Mouse (Mus musculus): ENCODE data around the gene Nras. TPM values are rescaled to one million over a fixed set of nuclear protein-coding genes. Genes with fewer than 3 reads are reported as not detected.

Nras gene
- 94.2 and 103 TPM in 2 replicates for polyA plus RNA-seq (2014; fragmentation: Nextera tagmentation; extraction: Ambion mirVana)

DNA sequence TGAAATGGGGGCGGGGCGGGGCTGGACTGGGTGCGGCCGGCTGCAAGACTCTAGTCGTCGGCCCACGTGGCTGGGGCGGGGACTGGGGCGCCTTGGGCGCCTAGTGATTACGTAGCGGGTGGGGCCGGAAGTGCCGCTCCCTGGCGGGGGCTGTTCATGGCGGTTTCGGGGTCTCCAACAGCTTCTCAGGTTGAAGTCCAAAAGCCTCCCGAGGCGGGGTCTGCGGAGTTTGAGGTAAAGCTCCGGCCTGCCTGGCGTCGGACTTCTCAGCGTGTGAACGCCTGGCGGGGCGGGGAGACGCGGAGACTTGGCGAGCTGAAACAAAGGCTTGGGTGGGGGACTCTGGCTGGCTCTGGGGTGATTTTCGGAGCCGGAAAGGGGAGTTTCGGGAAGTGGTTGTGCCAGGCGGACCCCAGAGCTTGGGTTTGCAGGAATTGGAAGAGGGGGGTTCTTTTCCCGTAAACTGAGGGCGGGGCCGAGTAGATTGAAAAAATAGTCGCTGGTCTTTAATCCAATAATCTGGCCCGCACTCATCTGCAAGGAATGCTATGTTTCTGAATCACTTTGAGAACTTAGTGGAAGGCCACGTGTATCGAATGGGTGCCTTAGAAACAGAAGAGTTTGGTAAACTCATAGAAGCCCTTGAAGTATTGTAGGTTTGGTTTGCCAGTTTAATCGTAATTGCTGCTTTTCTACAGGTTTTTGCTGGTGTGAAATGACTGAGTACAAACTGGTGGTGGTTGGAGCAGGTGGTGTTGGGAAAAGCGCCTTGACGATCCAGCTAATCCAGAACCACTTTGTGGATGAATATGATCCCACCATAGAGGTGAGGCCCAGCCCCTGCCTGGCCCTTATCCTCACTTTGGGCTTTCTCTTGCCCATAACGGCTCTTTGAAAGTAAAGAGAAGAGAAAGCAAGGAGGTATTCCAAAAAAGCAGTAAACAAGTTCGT, at the start of gene Nras:
Gene Nras, plus strand, starts transcription at position 79 of the 951 bp plus-strand sequence.
- no peaks in the 10 kb centered on the region for H3K9me3 ChIP-seq (ENCODE audit: control insufficient read depth, low read length)
- peak within 1 kb of the TSS; percentile 90 for H3K9ac ChIP-seq (ENCODE audit: low read depth, low read length)
- H3K27me3 ChIP-seq (replicated peaks; ENCODE audit: control insufficient read depth, insufficient read depth, low read length): no peaks in the 10 kb centered on the region
- peak; percentile 98 for ATAC-seq (ENCODE audit: low read depth)
- 2% methylated on average over 44 of the region's 46 CpGs for WGBS
- peak within 1 kb of the TSS; percentile 99 for H3K27ac ChIP-seq (replicated peaks; ENCODE audit: low read depth, low read length)
- no peaks in the 10 kb centered on the region for H3K4me1 ChIP-seq (ENCODE audit: control insufficient read depth, insufficient read depth, low read length)
- peak within 1 kb of the TSS; percentile 77 for H3K4me3 ChIP-seq (ENCODE audit: low read depth, low read length)
- peak within 1 kb of the TSS; percentile 70 for H3K4me2 ChIP-seq (ENCODE audit: low read depth, low read length)
- H3K36me3 ChIP-seq (ENCODE audit: control insufficient read depth, insufficient read depth, low read length): peaks cover 76% of the 10 kb centered on the region
- peak; percentile 97 for DNase-seq (ENCODE audit: low spot score)

DNA sequence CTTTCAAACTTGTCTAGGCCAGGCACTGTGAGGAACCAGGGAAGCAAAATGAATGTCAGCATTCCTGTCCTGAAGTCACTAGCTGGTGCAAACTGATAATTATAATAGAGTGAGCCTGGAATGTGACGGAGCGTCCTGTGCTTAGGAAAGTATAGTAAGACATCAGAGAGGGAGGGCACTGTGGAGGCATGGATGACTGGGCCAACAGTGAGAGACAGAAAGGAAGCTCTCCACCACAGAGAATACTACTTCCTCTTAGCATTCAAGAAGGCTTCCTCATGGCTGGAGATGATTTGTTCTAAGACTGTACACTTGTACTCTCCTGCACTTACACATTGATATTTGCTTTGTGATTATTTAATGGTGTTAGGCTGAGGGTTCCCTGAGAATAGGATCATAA, 40.7 kb upstream of the Nras start:
- no peak for DNase-seq (ENCODE audit: low spot score)
- Histone ChIP-seq H3K9me3 (ENCODE audit: control insufficient read depth, low read length) (no peaks in the 10 kb centered on the region), H3K36me3 (ENCODE audit: control insufficient read depth, insufficient read depth, low read length) (no peaks in the 10 kb centered on the region), H3K4me2 (ENCODE audit: low read depth, low read length) (no peak overlapping the region), H3K4me3 (ENCODE audit: low read depth, low read length) (no peak overlapping the region), H3K27me3 (replicated peaks; ENCODE audit: control insufficient read depth, insufficient read depth, low read length) (no peaks in the 10 kb centered on the region), H3K4me1 (ENCODE audit: control insufficient read depth, insufficient read depth, low read length) (peaks cover 8% of the 10 kb centered on the region), H3K9ac (ENCODE audit: low read depth, low read length) (no peak overlapping the region), H3K27ac (replicated peaks; ENCODE audit: low read depth, low read length) (no peak overlapping the region)
- no peak for ATAC-seq (ENCODE audit: low read depth)
- WGBS: 60% methylated on average over 2 of the region's 2 CpGs

DNA sequence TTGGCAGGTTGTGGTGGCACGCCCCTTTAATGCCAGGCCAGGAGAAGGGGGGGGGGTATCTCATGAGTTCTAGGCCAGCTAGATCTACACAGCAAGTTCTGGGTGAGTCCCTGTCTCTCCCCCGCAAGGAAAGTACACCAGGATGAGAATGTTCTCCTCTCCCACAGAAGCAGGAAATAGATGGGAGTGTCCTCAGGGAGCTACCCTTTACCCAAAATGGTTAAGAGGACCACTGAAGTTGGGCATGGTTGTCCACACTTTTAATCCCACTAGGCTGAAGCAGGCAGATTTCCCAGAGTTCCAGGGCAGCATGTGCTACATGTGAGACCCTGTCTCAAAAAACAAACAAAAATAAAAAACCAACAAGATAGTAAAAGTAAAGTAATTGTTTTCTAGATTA, 38.6 kb upstream of the Nras start:
- ATAC-seq (ENCODE audit: low read depth): no peak
- Histone ChIP-seq H3K4me3 (ENCODE audit: low read depth, low read length) (peak overlapping the region; percentile 94; the same call in 1 of the 2 replicates), H3K4me2 (ENCODE audit: low read depth, low read length) (peak overlapping the region; percentile 81), H3K36me3 (ENCODE audit: control insufficient read depth, insufficient read depth, low read length) (no peaks in the 10 kb centered on the region), H3K9me3 (ENCODE audit: control insufficient read depth, low read length) (no peaks in the 10 kb centered on the region), H3K9ac (ENCODE audit: low read depth, low read length) (no peak overlapping the region), H3K27ac (replicated peaks; ENCODE audit: low read depth, low read length) (peak overlapping the region; percentile 98; the same call in 1 of the 2 replicates), H3K4me1 (ENCODE audit: control insufficient read depth, insufficient read depth, low read length) (peaks cover 11% of the 10 kb centered on the region), H3K27me3 (replicated peaks; ENCODE audit: control insufficient read depth, insufficient read depth, low read length) (no peaks in the 10 kb centered on the region)
- 93% methylated on average over 2 of the region's 2 CpGs for WGBS
- DNase-seq (ENCODE audit: low spot score): no peak

DNA sequence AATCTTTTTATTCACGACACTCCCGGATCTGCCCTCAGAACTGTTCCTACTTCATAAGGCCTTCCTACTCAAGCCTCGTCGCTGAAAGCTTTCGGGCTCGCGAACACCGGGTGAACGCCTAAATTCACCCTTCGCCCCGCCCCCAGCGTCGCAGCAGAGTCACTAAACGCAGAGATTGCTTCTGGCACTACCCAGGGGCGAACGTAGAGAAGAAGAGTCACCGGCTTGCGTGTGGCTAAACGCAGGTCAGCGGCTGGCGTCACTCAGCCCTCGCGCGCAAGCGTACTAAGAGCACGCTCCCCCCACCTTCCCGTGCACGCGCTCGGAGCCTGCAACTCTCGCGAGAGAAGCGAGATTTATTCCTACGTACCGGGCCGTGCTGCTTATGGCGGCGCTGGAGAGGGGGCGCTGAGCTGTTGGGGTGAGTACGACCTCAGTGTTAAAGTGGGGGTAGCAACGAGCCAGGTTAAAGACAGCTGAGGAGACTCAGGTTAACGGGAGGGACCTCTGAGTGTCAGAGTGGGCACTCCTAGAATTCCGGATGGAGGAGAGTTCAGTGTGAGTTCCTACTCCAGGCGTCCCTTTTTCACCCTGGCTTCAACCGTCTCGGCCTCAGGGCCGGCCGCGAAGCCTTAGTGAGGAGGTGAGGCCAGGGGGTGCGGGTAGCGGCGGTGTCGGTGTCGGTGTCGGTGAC, 37.7 kb upstream of the Nras start, which contains the start of gene Csde1:
Gene Csde1, plus strand, starts transcription at position 178 of the 694 bp plus-strand sequence.
- H3K9me3 ChIP-seq (ENCODE audit: control insufficient read depth, low read length): no peaks in the 10 kb centered on the region
- peaks cover 11% of the 10 kb centered on the region for H3K4me1 ChIP-seq (ENCODE audit: control insufficient read depth, insufficient read depth, low read length)
- H3K27ac ChIP-seq (replicated peaks; ENCODE audit: low read depth, low read length): peak within 1 kb of the TSS; percentile 98
- H3K4me2 ChIP-seq (ENCODE audit: low read depth, low read length): peak within 1 kb of the TSS; percentile 81
- ATAC-seq (ENCODE audit: low read depth) (peak; percentile 96), DNase-seq (ENCODE audit: low spot score) (peak; percentile 99)
- H3K36me3 ChIP-seq (ENCODE audit: control insufficient read depth, insufficient read depth, low read length): no peaks in the 10 kb centered on the region
- WGBS: under 1% methylated on average over 55 of the region's 55 CpGs
- peak within 1 kb of the TSS; percentile 94 for H3K4me3 ChIP-seq (ENCODE audit: low read depth, low read length)
- no peaks in the 10 kb centered on the region for H3K27me3 ChIP-seq (replicated peaks; ENCODE audit: control insufficient read depth, insufficient read depth, low read length)
- H3K9ac ChIP-seq (ENCODE audit: low read depth, low read length): peak within 1 kb of the TSS; percentile 99

DNA sequence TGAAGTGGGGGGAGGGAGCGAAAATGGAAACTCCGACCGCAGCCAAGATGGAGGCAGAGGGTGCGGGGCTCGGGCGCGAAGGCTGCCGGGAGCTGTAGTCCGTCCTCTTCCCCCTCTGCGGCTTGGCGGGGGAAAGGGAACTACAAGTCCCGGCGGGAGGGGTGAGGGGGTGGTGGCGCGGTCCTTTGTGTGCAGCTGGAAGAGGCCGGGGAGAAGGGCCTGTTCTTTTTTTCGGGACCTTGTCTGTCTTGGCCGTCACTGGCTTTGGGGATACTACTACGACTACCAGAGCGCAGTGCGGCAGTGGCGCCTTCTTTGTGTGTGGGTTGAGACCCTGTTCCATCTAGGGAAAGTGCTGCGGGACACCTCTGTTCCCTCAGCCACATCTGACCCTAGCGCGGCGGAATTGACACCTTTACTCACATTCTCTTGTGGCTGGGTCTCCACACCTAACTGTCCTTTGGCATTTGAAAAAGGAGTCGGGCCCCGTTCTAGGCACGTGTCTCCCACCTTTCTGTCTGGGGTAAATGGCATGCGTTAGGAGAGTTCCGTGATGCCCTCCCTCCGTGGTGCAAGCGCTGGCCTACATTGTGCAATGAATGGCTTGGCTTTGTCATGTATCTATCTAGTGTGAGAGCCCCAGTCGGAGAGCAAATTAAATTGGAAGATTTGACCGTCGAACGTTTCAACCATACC, 37.0 kb upstream of the Nras start:
- under 1% methylated on average over 24 of the region's 37 CpGs for WGBS
- H3K4me3 ChIP-seq (ENCODE audit: low read depth, low read length): peak overlapping the region; percentile 94
- peak; percentile 95 for ATAC-seq (ENCODE audit: low read depth)
- peak overlapping the region; percentile 99 for H3K9ac ChIP-seq (ENCODE audit: low read depth, low read length)
- peaks cover 11% of the 10 kb centered on the region for H3K4me1 ChIP-seq (ENCODE audit: control insufficient read depth, insufficient read depth, low read length)
- H3K27ac ChIP-seq (replicated peaks; ENCODE audit: low read depth, low read length): peak overlapping the region; percentile 98
- DNase-seq (ENCODE audit: low spot score): peak; percentile 97
- H3K36me3 ChIP-seq (ENCODE audit: control insufficient read depth, insufficient read depth, low read length): no peaks in the 10 kb centered on the region
- no peaks in the 10 kb centered on the region for H3K9me3 ChIP-seq (ENCODE audit: control insufficient read depth, low read length)
- no peaks in the 10 kb centered on the region for H3K27me3 ChIP-seq (replicated peaks; ENCODE audit: control insufficient read depth, insufficient read depth, low read length)
- peak overlapping the region; percentile 81 for H3K4me2 ChIP-seq (ENCODE audit: low read depth, low read length)

DNA sequence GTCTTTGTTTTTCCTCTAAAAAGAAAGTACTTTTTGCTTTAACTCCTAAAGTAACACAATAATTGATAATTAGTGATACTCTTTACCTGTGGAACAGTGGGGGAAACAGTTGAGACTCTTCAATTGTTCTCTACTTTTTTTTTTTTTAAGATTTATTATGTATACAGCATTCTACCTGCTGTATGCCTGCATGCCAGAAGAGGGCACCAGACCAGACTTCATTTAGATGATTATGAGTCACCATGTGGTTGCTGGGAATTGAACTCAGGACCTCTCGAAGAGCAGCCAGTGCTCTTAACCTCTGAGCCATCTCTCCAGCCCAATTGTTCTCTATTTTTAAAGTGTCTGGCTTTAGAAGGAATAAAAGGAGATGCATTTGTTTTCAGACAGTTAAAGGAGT, 31.9 kb upstream of the Nras start:
- WGBS: 81% methylated on average over 1 of the region's 1 CpGs
- ATAC-seq (ENCODE audit: low read depth) (no peak), DNase-seq (ENCODE audit: low spot score) (no peak)
- Histone ChIP-seq H3K9me3 (ENCODE audit: control insufficient read depth, low read length) (no peaks in the 10 kb centered on the region), H3K36me3 (ENCODE audit: control insufficient read depth, insufficient read depth, low read length) (peaks cover 39% of the 10 kb centered on the region), H3K4me2 (ENCODE audit: low read depth, low read length) (no peak overlapping the region), H3K4me1 (ENCODE audit: control insufficient read depth, insufficient read depth, low read length) (peaks cover 11% of the 10 kb centered on the region), H3K27me3 (replicated peaks; ENCODE audit: control insufficient read depth, insufficient read depth, low read length) (no peaks in the 10 kb centered on the region), H3K9ac (ENCODE audit: low read depth, low read length) (no peak overlapping the region), H3K4me3 (ENCODE audit: low read depth, low read length) (no peak overlapping the region), H3K27ac (replicated peaks; ENCODE audit: low read depth, low read length) (no peak overlapping the region)

DNA sequence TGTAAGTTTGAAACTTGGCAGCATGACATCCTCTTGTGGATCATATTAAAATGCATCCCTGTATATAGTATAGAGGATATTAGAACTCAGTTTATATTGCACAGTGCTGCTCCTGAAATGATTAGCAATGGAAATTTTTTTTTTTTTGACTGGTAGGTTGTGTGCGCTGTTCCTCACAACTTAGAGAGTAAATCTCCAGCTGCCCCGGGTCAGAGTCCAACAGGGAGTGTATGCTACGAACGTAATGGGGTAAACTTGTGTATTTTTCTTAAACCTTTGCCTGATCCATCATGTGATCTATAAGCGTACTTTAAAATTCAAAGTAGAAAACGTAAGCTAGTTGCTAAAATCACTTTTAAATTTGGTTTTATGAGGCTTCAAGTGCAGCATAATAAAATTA, 17.8 kb upstream of the Nras start:
- Histone ChIP-seq H3K4me1 (ENCODE audit: control insufficient read depth, insufficient read depth, low read length) (no peaks in the 10 kb centered on the region), H3K9ac (ENCODE audit: low read depth, low read length) (no peak overlapping the region), H3K27ac (replicated peaks; ENCODE audit: low read depth, low read length) (no peak overlapping the region), H3K4me2 (ENCODE audit: low read depth, low read length) (no peak overlapping the region), H3K36me3 (ENCODE audit: control insufficient read depth, insufficient read depth, low read length) (peaks cover 78% of the 10 kb centered on the region), H3K9me3 (ENCODE audit: control insufficient read depth, low read length) (no peaks in the 10 kb centered on the region), H3K27me3 (replicated peaks; ENCODE audit: control insufficient read depth, insufficient read depth, low read length) (no peaks in the 10 kb centered on the region), H3K4me3 (ENCODE audit: low read depth, low read length) (no peak overlapping the region)
- no peak for DNase-seq (ENCODE audit: low spot score)
- WGBS: 94% methylated on average over 6 of the region's 6 CpGs
- no peak for ATAC-seq (ENCODE audit: low read depth)

DNA sequence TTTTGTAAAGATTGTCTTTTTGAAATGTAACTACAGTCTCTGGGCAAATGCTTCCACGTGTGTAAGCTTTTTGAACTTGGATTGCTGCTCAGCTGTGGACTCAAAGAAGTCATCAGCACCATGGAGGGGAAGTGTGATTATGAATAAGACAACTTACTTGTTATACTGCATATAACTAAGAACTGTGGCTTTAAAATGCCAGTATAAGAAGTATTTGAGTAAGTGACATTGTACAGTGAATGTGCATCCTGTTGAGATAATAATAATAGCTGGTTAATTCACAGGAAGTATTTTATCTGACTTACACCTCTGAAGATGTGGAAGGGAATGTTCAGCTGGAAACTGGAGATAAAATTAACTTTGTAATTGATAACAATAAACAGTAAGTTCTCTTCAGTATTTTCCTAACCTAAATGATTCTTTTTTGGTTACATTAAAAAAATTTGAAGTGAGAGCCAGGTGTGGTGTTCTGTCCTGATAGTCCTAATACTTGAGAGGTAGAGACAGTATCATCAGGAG, 17.2 kb upstream of the Nras start:
- no peak for ATAC-seq (ENCODE audit: low read depth)
- DNase-seq (ENCODE audit: low spot score): no peak
- Histone ChIP-seq H3K4me1 (ENCODE audit: control insufficient read depth, insufficient read depth, low read length) (no peaks in the 10 kb centered on the region), H3K36me3 (ENCODE audit: control insufficient read depth, insufficient read depth, low read length) (peaks cover 82% of the 10 kb centered on the region), H3K27ac (replicated peaks; ENCODE audit: low read depth, low read length) (no peak overlapping the region), H3K4me3 (ENCODE audit: low read depth, low read length) (no peak overlapping the region), H3K9ac (ENCODE audit: low read depth, low read length) (no peak overlapping the region), H3K4me2 (ENCODE audit: low read depth, low read length) (no peak overlapping the region), H3K9me3 (ENCODE audit: control insufficient read depth, low read length) (no peaks in the 10 kb centered on the region), H3K27me3 (replicated peaks; ENCODE audit: control insufficient read depth, insufficient read depth, low read length) (no peaks in the 10 kb centered on the region)
- 87% methylated on average over 1 of the region's 1 CpGs for WGBS
